30 mouse cellular contexts compared by ENCODE assay signal in the genomic region with DNA sequence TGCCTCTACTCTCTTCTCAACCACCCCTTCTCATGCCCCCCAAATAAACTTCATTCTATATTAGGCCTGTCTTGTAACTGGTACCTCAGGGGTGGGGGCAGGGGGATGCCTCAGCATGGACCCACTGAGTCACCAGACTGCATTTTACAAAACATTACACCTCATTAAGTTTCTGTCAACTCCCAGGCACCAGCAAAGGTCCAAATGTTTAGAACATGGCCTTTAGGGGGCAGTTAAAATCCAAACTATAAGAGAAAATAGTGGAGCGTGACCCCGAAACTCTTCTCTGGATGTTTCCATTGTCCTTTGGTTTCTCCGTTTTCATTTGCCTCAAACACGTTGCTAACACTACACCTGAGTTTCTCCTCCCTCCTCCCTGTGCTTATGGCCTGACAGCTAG. TPM values are rescaled to one million over a fixed set of nuclear protein-coding genes. Genes with fewer than 3 reads are reported as not detected.
DNase-seq lines count a peak whose midpoint lies in the region; ATAC-seq and TF ChIP-seq lines count a peak whose summit lies in the region.
"Had no signal": no experiment of that assay in that cellular context is flagged by ENCODE, and none has a peak within 500 bp of the region (broad histone marks: within the 10 kb centered on the region; RNA-seq: fewer than 3 reads in every experiment).

No protein-coding gene starts in this region.

- 69% methylated on average over 4 of the region's 4 CpGs for WGBS in kidney, embryonic 16.5 days
- 76% methylated on average over 4 of the region's 4 CpGs for WGBS in liver, postnatal 0 days (ENCODE audit: insufficient replicate concordance)

- TF ChIP-seq EP300 in liver, postnatal 0 days (IDR thresholded peaks at IDR 0.05; ENCODE audit: low read depth): no peak

- peak; percentile 44; the same call in 1 of the 2 replicates for TF ChIP-seq CTCF in layer of hippocampus, adult 2 months (conservative IDR thresholded peaks at IDR 0.05)
- TF ChIP-seq CTCF in E14TG2a.4 (conservative IDR thresholded peaks at IDR 0.05; ENCODE audit: low read length): peak; percentile 33
- no peak for TF ChIP-seq CTCF in liver, postnatal 0 days (IDR thresholded peaks at IDR 0.05; ENCODE audit: low read depth)

- no peaks in the 10 kb centered on the region for H3K36me3 ChIP-seq in E14TG2a.4 (ENCODE audit: insufficient read depth, low read length)
- H3K36me3 ChIP-seq in kidney, embryonic 16.5 days (ENCODE audit: insufficient read depth, low read length): no peaks in the 10 kb centered on the region
- H3K36me3 ChIP-seq in liver, postnatal 0 days (replicated peaks; ENCODE audit: insufficient read depth, low read length): no peaks in the 10 kb centered on the region
- H3K36me3 ChIP-seq: embryonic facial prominence, embryonic 13.5 days; embryonic facial prominence, embryonic 15.5 days; forebrain, embryonic 10.5 days; forebrain, embryonic 12.5 days had no signal

- H3K9me3 ChIP-seq in E14TG2a.4 (ENCODE audit: low read length): no peaks in the 10 kb centered on the region
- H3K9me3 ChIP-seq in kidney, embryonic 16.5 days (ENCODE audit: low read length): no peaks in the 10 kb centered on the region
- no peaks in the 10 kb centered on the region for H3K9me3 ChIP-seq in liver, postnatal 0 days (ENCODE audit: low read length)
- H3K9me3 ChIP-seq: embryonic facial prominence, embryonic 13.5 days; embryonic facial prominence, embryonic 15.5 days; forebrain, embryonic 10.5 days; forebrain, embryonic 12.5 days had no signal

- H3K27ac ChIP-seq in layer of hippocampus, adult 2 months: no peak overlapping the region
- no peak overlapping the region for H3K27ac ChIP-seq in kidney, embryonic 16.5 days (ENCODE audit: low read length)
- no peak overlapping the region for H3K27ac ChIP-seq in liver, postnatal 0 days (ENCODE audit: low read depth)
- H3K27ac ChIP-seq: embryonic facial prominence, embryonic 13.5 days; embryonic facial prominence, embryonic 15.5 days; forebrain, embryonic 10.5 days; forebrain, embryonic 12.5 days had no signal

- no peak overlapping the region for H3K4me2 ChIP-seq in kidney, embryonic 16.5 days (replicated peaks; ENCODE audit: low read depth, low read length)
- H3K4me2 ChIP-seq in liver, postnatal 0 days (ENCODE audit: low read depth, low read length): no peak overlapping the region
- H3K4me2 ChIP-seq: embryonic facial prominence, embryonic 13.5 days; embryonic facial prominence, embryonic 15.5 days; forebrain, embryonic 12.5 days had no signal

- no peak overlapping the region for H3K9ac ChIP-seq in kidney, embryonic 16.5 days (replicated peaks; ENCODE audit: low read length)
- H3K9ac ChIP-seq in liver, postnatal 0 days (replicated peaks): no peak overlapping the region
- H3K9ac ChIP-seq: embryonic facial prominence, embryonic 13.5 days; embryonic facial prominence, embryonic 15.5 days; forebrain, embryonic 12.5 days had no signal

- H3K4me1 ChIP-seq in E14TG2a.4 (replicated peaks; ENCODE audit: low read depth, low read length): peaks cover 18% of the 10 kb centered on the region
- H3K4me1 ChIP-seq in kidney, embryonic 16.5 days (ENCODE audit: insufficient read depth, low read length): no peaks in the 10 kb centered on the region
- no peaks in the 10 kb centered on the region for H3K4me1 ChIP-seq in liver, postnatal 0 days (ENCODE audit: insufficient read depth)
- H3K4me1 ChIP-seq: embryonic facial prominence, embryonic 15.5 days; forebrain, embryonic 12.5 days had no signal

- no peak overlapping the region for H3K4me3 ChIP-seq in layer of hippocampus, adult 2 months
- H3K4me3 ChIP-seq in E14TG2a.4 (replicated peaks; ENCODE audit: low read length): no peak overlapping the region
- no peak overlapping the region for H3K4me3 ChIP-seq in kidney, embryonic 16.5 days (ENCODE audit: low read length)
- no peak overlapping the region for H3K4me3 ChIP-seq in liver, postnatal 0 days (ENCODE audit: low read depth, low read length)
- H3K4me3 ChIP-seq: embryonic facial prominence, embryonic 13.5 days; embryonic facial prominence, embryonic 15.5 days; erythroblast, embryonic 14.5 days; forebrain, embryonic 10.5 days; forebrain, embryonic 12.5 days had no signal

- no peaks in the 10 kb centered on the region for H3K27me3 ChIP-seq in E14TG2a.4 (ENCODE audit: insufficient read depth, low read length)
- H3K27me3 ChIP-seq in kidney, embryonic 16.5 days (ENCODE audit: insufficient read depth, low read length): no peaks in the 10 kb centered on the region
- H3K27me3 ChIP-seq in liver, postnatal 0 days (ENCODE audit: insufficient read depth, low read length): no peaks in the 10 kb centered on the region
- H3K27me3 ChIP-seq: embryonic facial prominence, embryonic 13.5 days; embryonic facial prominence, embryonic 15.5 days had no signal

- DNase-seq in layer of hippocampus, adult 2 months (ENCODE audit: low spot score in 2 of 2): no peak
- no peak for DNase-seq in layer of hippocampus, adult 9-10 months (ENCODE audit: low spot score)
- DNase-seq in ES-CJ7 (ENCODE audit: low read depth, low spot score) (peak; percentile 22), R1 (ENCODE audit: low read depth, low spot score) (peak; percentile 53)
- DNase-seq in adrenal gland, adult 18-20 months (ENCODE audit: low spot score in 2 of 2): no peak
- DNase-seq in liver, postnatal 0 days: no peak
- DNase-seq: adrenal gland, adult 8-10 months; adrenal gland, postnatal 14 days; adrenal gland, postnatal 36 days; cerebellum, adult 18-20 months; cerebellum, adult 8-10 months; cerebellum, adult 9-11 months; cerebellum, postnatal 14 days; cerebellum, postnatal 36 days; embryo, embryonic 11 days had no signal

- ATAC-seq in kidney, embryonic 16.5 days (ENCODE audit: low FRiP score, low TSS enrichment): no peak
- ATAC-seq in liver, postnatal 0 days: no peak
- ATAC-seq: forebrain, embryonic 14.5 days; forebrain, embryonic 16.5 days had no signal

RNA-seq across cellular contexts. Expression of a gene that starts 1.8 kb away (rescaled TPM):
- total RNA-seq in layer of hippocampus, adult 2 months (2021): not detected
- not detected for total RNA-seq in adrenal gland, adult 18-20 months (2021)
- polyA plus RNA-seq in kidney, embryonic 16.5 days (2015; fragmentation: Nextera tagmentation; extraction: Ambion mirVana): not detected in 2 replicates
- not detected in 2 replicates for polyA plus RNA-seq in liver, postnatal 0 days (2015; fragmentation: Nextera tagmentation; extraction: Ambion mirVana)
- total RNA-seq: common myeloid progenitor, adult 5-6 weeks; ES-E14; MEL had no signal
- polyA plus RNA-seq: C2C12; embryonic facial prominence, embryonic 11.5 days; embryonic facial prominence, embryonic 13.5 days; embryonic facial prominence, embryonic 15.5 days; erythroblast, embryonic 14.5 days; forebrain, embryonic 10.5 days; forebrain, embryonic 12.5 days; forebrain, embryonic 14.5 days; forebrain, embryonic 16.5 days; frontal cortex, adult 2 months had no signal

Comparison
In these comparisons a context has a peak if more than half of its experiments do, and no peak if none do; other contexts are left out.
1. DNase-seq: peak in ES-CJ7 (single experiment) and R1 (single experiment); none in layer of hippocampus, adult 2 months (0 of 2), layer of hippocampus, adult 9-10 months (single experiment), adrenal gland, adult 18-20 months (0 of 2) and liver, postnatal 0 days (single experiment).